Mouse (Mus musculus) urinary bladder, postnatal 36 days (tissue): ENCODE results near the gene Mettl27.

Experiments
- DNase-seq, 2 experiments: peaks; one replicate each; pipeline ENCODE4 v3.0.0; 2022; ENCODE audit warnings: low spot score in 2 of 2, mixed read lengths in 1 of 2

The Mettl27 gene

GRCm38 (mm10) chr5:134932179-134932902 is at the start of gene Mettl27:
Gene Mettl27 (plus strand): TSS chr5:134932368.
- DNase-seq, result peak; percentile 88 to 90

- peak in 1 of 2 experiments; percentile 27 for DNase-seq
Measured at GRCm38 (mm10) chr5:134883077-134883476, 49.1 kb upstream of the Mettl27 start.

- DNase-seq, result peak in 1 of 2 experiments; percentile 44
Measured at GRCm38 (mm10) chr5:134887447-134888335, 44.5 kb upstream of the Mettl27 start.

- no peak for DNase-seq
Measured at GRCm38 (mm10) chr5:134888505-134888904, 43.7 kb upstream of the Mettl27 start.

GRCm38 (mm10) chr5:134890601-134891054 is 41.5 kb upstream of the Mettl27 start:
- DNase-seq, result no peak

- no peak for DNase-seq
Measured at GRCm38 (mm10) chr5:134891552-134891951, 40.6 kb upstream of the Mettl27 start.

GRCm38 (mm10) chr5:134892717-134893116 is 39.5 kb upstream of the Mettl27 start:
- no peak for DNase-seq

GRCm38 (mm10) chr5:134895291-134895690 is 36.9 kb upstream of the Mettl27 start:
- DNase-seq, result no peak

GRCm38 (mm10) chr5:134896965-134897364 is 35.2 kb upstream of the Mettl27 start:
- DNase-seq, result no peak

- DNase-seq, result no peak
Measured at GRCm38 (mm10) chr5:134897596-134897995, 34.6 kb upstream of the Mettl27 start.

GRCm38 (mm10) chr5:134901012-134901643 is 31.0 kb upstream of the Mettl27 start:
- peak; percentile 20 to 36 for DNase-seq

- no peak for DNase-seq
Measured at GRCm38 (mm10) chr5:134901644-134902027, 30.5 kb upstream of the Mettl27 start.

- DNase-seq, result no peak
Measured at GRCm38 (mm10) chr5:134906633-134907032, 25.5 kb upstream of the Mettl27 start, which contains the start of gene Tmem270. Gene Tmem270 (minus strand): TSS chr5:134906733.

GRCm38 (mm10) chr5:134907135-134907534 is 25.0 kb upstream of the Mettl27 start:
- DNase-seq, result peak; percentile 91 to 94

GRCm38 (mm10) chr5:134911901-134912300 is 20.3 kb upstream of the Mettl27 start:
- no peak for DNase-seq

- DNase-seq, result no peak
Measured at GRCm38 (mm10) chr5:134913352-134913751, 18.8 kb upstream of the Mettl27 start.

- DNase-seq, result no peak
Measured at GRCm38 (mm10) chr5:134913753-134914152, 18.4 kb upstream of the Mettl27 start.

GRCm38 (mm10) chr5:134914510-134914909 is 17.7 kb upstream of the Mettl27 start:
- no peak for DNase-seq

- DNase-seq, result no peak
Measured at GRCm38 (mm10) chr5:134915311-134915710, 16.9 kb upstream of the Mettl27 start, which contains the start of gene Cldn13. Gene Cldn13 (minus strand): TSS chr5:134915526.

GRCm38 (mm10) chr5:134918071-134918832 is 13.9 kb upstream of the Mettl27 start:
- peak in 1 of 2 experiments; percentile 68 for DNase-seq

- DNase-seq, result no peak
Measured at GRCm38 (mm10) chr5:134919097-134919496, 13.1 kb upstream of the Mettl27 start.
